In genomic region chr3:62215806-62216205, GRCm38 (mm10) we compare ENCODE assay signal across 10 mouse cellular contexts.
DNase-seq lines count a peak whose midpoint lies in the region; ATAC-seq lines count a peak whose summit lies in the region.
"Had no signal": no experiment of that assay in that cellular context is flagged by ENCODE, and none has a peak within 500 bp of the region (broad histone marks: within the 10 kb centered on the region; RNA-seq: fewer than 3 reads in every experiment).

No protein-coding gene starts in this region.

- no peaks in the 10 kb centered on the region for H3K9me3 ChIP-seq in forebrain, embryonic 15.5 days
- no peaks in the 10 kb centered on the region for H3K9me3 ChIP-seq in forebrain, embryonic 10.5 days
- H3K9me3 ChIP-seq: embryonic facial prominence, embryonic 13.5 days; liver, embryonic 15.5 days had no signal

- intact Hi-C loops in left cerebral cortex, postnatal 14 days (cut with DNase I): loop anchor here (5.0 kb wide), 2 partner anchors 126 to 241 kb away; no protein-coding TSS in a partner anchor

- no peak overlapping the region for H3K4me2 ChIP-seq in forebrain, embryonic 15.5 days (replicated peaks)
- H3K4me2 ChIP-seq: embryonic facial prominence, embryonic 13.5 days; liver, embryonic 15.5 days had no signal

- no peaks in the 10 kb centered on the region for H3K4me1 ChIP-seq in forebrain, embryonic 15.5 days
- H3K4me1 ChIP-seq in forebrain, embryonic 10.5 days: no peaks in the 10 kb centered on the region
- H3K4me1 ChIP-seq: embryonic facial prominence, embryonic 13.5 days; liver, embryonic 15.5 days had no signal

- H3K27me3 ChIP-seq in forebrain, embryonic 15.5 days: no peaks in the 10 kb centered on the region
- H3K27me3 ChIP-seq in forebrain, embryonic 10.5 days (ENCODE audit: poor library complexity, severe bottlenecking): no peaks in the 10 kb centered on the region
- H3K27me3 ChIP-seq: embryonic facial prominence, embryonic 13.5 days; liver, embryonic 15.5 days had no signal

- 0 out of 2 replicates have a peak, but pooled peaks have one; percentile 48 for ATAC-seq in forebrain, embryonic 15.5 days (replicated peaks)
- no peak for ATAC-seq in megakaryocyte-erythroid progenitor cell, adult 5-6 weeks (replicated peaks; ENCODE audit: low FRiP score, low TSS enrichment, poor library complexity, severe bottlenecking)

- DNase-seq in forebrain, embryonic 10.5 days (ENCODE audit: extremely low spot score, low spot score): no peak
- peak; percentile 47 for DNase-seq in urinary bladder, postnatal 25 days (ENCODE audit: low spot score)
- no peak for DNase-seq in urinary bladder, adult 2 months (ENCODE audit: low spot score)
- DNase-seq in kidney, adult 9 months: peak; percentile 53
- DNase-seq in left cerebral cortex, postnatal 14 days (ENCODE audit: low spot score in 2 of 2): peak; percentile 79 to 80
- peak; percentile 57 for DNase-seq in right cerebral cortex, postnatal 14 days

- H3K9ac ChIP-seq in forebrain, embryonic 15.5 days (replicated peaks): no peak overlapping the region
- H3K9ac ChIP-seq: embryonic facial prominence, embryonic 13.5 days; liver, embryonic 15.5 days had no signal

- H3K4me3 ChIP-seq in forebrain, embryonic 15.5 days: no peak overlapping the region
- no peak overlapping the region for H3K4me3 ChIP-seq in forebrain, embryonic 10.5 days
- H3K4me3 ChIP-seq: embryonic facial prominence, embryonic 13.5 days; liver, embryonic 15.5 days had no signal

- H3K36me3 ChIP-seq in forebrain, embryonic 15.5 days: no peaks in the 10 kb centered on the region
- H3K36me3 ChIP-seq in forebrain, embryonic 10.5 days (replicated peaks): no peaks in the 10 kb centered on the region
- H3K36me3 ChIP-seq: embryonic facial prominence, embryonic 13.5 days; liver, embryonic 15.5 days had no signal

- no peak overlapping the region for H3K27ac ChIP-seq in forebrain, embryonic 15.5 days (replicated peaks)
- H3K27ac ChIP-seq in forebrain, embryonic 10.5 days: no peak overlapping the region
- H3K27ac ChIP-seq: embryonic facial prominence, embryonic 13.5 days; liver, embryonic 15.5 days had no signal

Comparison
In these comparisons a context has a peak if more than half of its experiments do, and no peak if none do; other contexts are left out.
1. DNase-seq: peak in urinary bladder, postnatal 25 days (single experiment), kidney, adult 9 months (single experiment), left cerebral cortex, postnatal 14 days (2 of 2) and right cerebral cortex, postnatal 14 days (single experiment); none in forebrain, embryonic 10.5 days (single experiment) and urinary bladder, adult 2 months (single experiment).